Mouse (Mus musculus) G1E (cell line): ENCODE measurements around the gene Yars. TPM values are rescaled to one million over a fixed set of nuclear protein-coding genes. Genes with fewer than 3 reads are reported as not detected.

Experiments
- ATAC-seq: 2 replicates; pipeline ENCODE4 v1.8.0; 2016; ENCODE audit warnings: mild to moderate bottlenecking; ENCODE audit not compliant: insufficient number of reproducible peaks, poor library complexity, low FRiP score, severe bottlenecking; ENCODE audit errors: extremely low read depth
- DNase-seq: peaks from one replicate; pipeline ENCODE4 v3.0.0; 2012; ENCODE audit warnings: low spot score
- H3K27me3 ChIP-seq: 2 replicates; pipeline ENCODE4 v1.6.1; 2012; ENCODE audit warnings: mild to moderate bottlenecking, low read length, inconsistent platforms; ENCODE audit not compliant: insufficient read depth
- H3K36me3 ChIP-seq: replicated peaks from 2 replicates; pipeline ENCODE3; 2012; ENCODE audit warnings: mild to moderate bottlenecking, inconsistent platforms
- H3K4me1 ChIP-seq: 2 replicates; pipeline ENCODE4 v1.6.1; 2012; ENCODE audit warnings: low read depth, low read length, inconsistent platforms, mixed read lengths; ENCODE audit not compliant: insufficient read depth
- H3K4me3 ChIP-seq: 2 replicates; pipeline ENCODE4 v1.5.1; 2012; ENCODE audit warnings: low read depth, mild to moderate bottlenecking, inconsistent platforms, low read length, moderate library complexity, mixed read lengths
- H3K9me3 ChIP-seq: replicated peaks from 2 replicates; pipeline ENCODE4 v1.6.1; 2012; ENCODE audit warnings: inconsistent platforms
- CTCF ChIP-seq: IDR thresholded peaks from 2 replicates; pipeline ENCODE4 v1.5.1; 2012; ENCODE audit warnings: low read depth, low read length, inconsistent platforms, mixed read lengths
- GATA1 ChIP-seq: IDR thresholded peaks from 2 replicates; pipeline ENCODE4 v1.6.1; 2012; ENCODE audit warnings: borderline replicate concordance, low read length, inconsistent platforms, mixed read lengths
- GATA2 ChIP-seq: IDR thresholded peaks from 2 replicates; pipeline ENCODE4 v1.6.1; 2012; ENCODE audit warnings: low read depth, low read length, inconsistent platforms, borderline replicate concordance
- POLR2AphosphoS5 ChIP-seq: IDR thresholded peaks from 2 replicates; pipeline ENCODE4 v1.6.1; 2012; ENCODE audit warnings: low read depth, low read length, inconsistent platforms; ENCODE audit not compliant: insufficient replicate concordance
- TAL1 ChIP-seq: conservative IDR thresholded peaks from 2 replicates; pipeline ENCODE4 v1.6.1; 2012; ENCODE audit warnings: low read depth, low read length, inconsistent platforms, mixed read lengths
- polyA plus RNA-seq: library from polyadenylated mRNA; stranded (reverse); fragments of >175 nt; gene quantifications from 2 replicates; pipeline ENCODE4 v1.2.3, GENCODE M21; 2012
- total RNA-seq, 2 experiments: library from RNA; stranded (forward) in 1 of 2; stranded (reverse) in 1 of 2; fragments of 200-1000 nt in 1 of 2; fragments of >200 nt in 1 of 2; fragmentation: Nextera tagmentation in 1 of 2; gene quantifications; 2 replicates each; pipeline ENCODE4 v1.2.3; 2014 to 2017

Yars gene
- total and polyA plus RNA-seq, 3 experiments = 74.8 to 106 (median 79.1) TPM

- Histone ChIP-seq H3K9me3 (no peaks in the 10 kb centered on the region), H3K4me1 (peaks cover 93% of the 10 kb centered on the region), H3K36me3 (peaks cover 65% of the 10 kb centered on the region), H3K4me3 (peak overlapping the region; percentile 68; the same call in 1 of the 2 replicates), H3K27me3 (no peaks in the 10 kb centered on the region)
- no peak for ATAC-seq
- TF ChIP-seq GATA2 = no peak
- TF ChIP-seq POLR2AphosphoS5 = no peak
- no peak for TF ChIP-seq CTCF
- no peak for TF ChIP-seq TAL1
- no peak for TF ChIP-seq GATA1
- no peak for DNase-seq
These were observed 43.2 kb downstream of the Yars start for GRCm38 (mm10) chr4:129232561-129233360.

- no peaks in the 10 kb centered on the region for H3K9me3 ChIP-seq
- peaks cover 57% of the 10 kb centered on the region for H3K36me3 ChIP-seq
- peaks cover 91% of the 10 kb centered on the region for H3K4me1 ChIP-seq
- DNase-seq (no peak), ATAC-seq (peak; percentile 62)
- TF ChIP-seq TAL1 = peak; percentile 94
- TF ChIP-seq CTCF = no peak
- no peaks in the 10 kb centered on the region for H3K27me3 ChIP-seq
- peak overlapping the region; percentile 57; the same call in 1 of the 2 replicates for H3K4me3 ChIP-seq
These were observed 44.9 kb downstream of the Yars start for GRCm38 (mm10) chr4:129234488-129234887.

- DNase-seq (no peak), ATAC-seq (peak; percentile 26)
- no peaks in the 10 kb centered on the region for H3K9me3 ChIP-seq
- TF ChIP-seq TAL1 (peak; percentile 91), POLR2AphosphoS5 (no peak), GATA1 (no peak), CTCF (no peak), GATA2 (no peak)
- peaks cover 90% of the 10 kb centered on the region for H3K4me1 ChIP-seq
- no peaks in the 10 kb centered on the region for H3K27me3 ChIP-seq
- H3K36me3 ChIP-seq = peaks cover 56% of the 10 kb centered on the region
- peak overlapping the region; percentile 86; the same call in 1 of the 2 replicates for H3K4me3 ChIP-seq
These were observed 45.6 kb downstream of the Yars start for GRCm38 (mm10) chr4:129235147-129235546.

GRCm38 (mm10) chr4:129236236-129236813 is 46.8 kb downstream of the Yars start:
- no peak for DNase-seq
- H3K27me3 ChIP-seq = no peaks in the 10 kb centered on the region
- H3K36me3 ChIP-seq = peaks cover 56% of the 10 kb centered on the region
- ATAC-seq = no peak
- peak overlapping the region; percentile 86 for H3K4me3 ChIP-seq
- peaks cover 89% of the 10 kb centered on the region for H3K4me1 ChIP-seq
- no peak for TF ChIP-seq POLR2AphosphoS5
- no peak for TF ChIP-seq GATA2
- TF ChIP-seq CTCF = no peak
- TF ChIP-seq TAL1 = no peak
- no peak for TF ChIP-seq GATA1
- H3K9me3 ChIP-seq = no peaks in the 10 kb centered on the region

GRCm38 (mm10) chr4:129237843-129238441 is 48.4 kb downstream of the Yars start:
- H3K27me3 ChIP-seq = no peaks in the 10 kb centered on the region
- DNase-seq (no peak), ATAC-seq (no peak)
- H3K4me3 ChIP-seq = peak overlapping the region; percentile 86
- peaks cover 89% of the 10 kb centered on the region for H3K4me1 ChIP-seq
- H3K36me3 ChIP-seq = peaks cover 57% of the 10 kb centered on the region
- TF ChIP-seq TAL1 = no peak
- TF ChIP-seq GATA1 = no peak
- TF ChIP-seq POLR2AphosphoS5 = no peak
- no peak for TF ChIP-seq CTCF
- TF ChIP-seq GATA2 = no peak
- no peaks in the 10 kb centered on the region for H3K9me3 ChIP-seq

- Histone ChIP-seq H3K9me3 (no peaks in the 10 kb centered on the region), H3K36me3 (peaks cover 54% of the 10 kb centered on the region), H3K4me1 (peaks cover 87% of the 10 kb centered on the region), H3K27me3 (no peaks in the 10 kb centered on the region), H3K4me3 (peak overlapping the region; percentile 86)
- TF ChIP-seq CTCF = no peak
- TF ChIP-seq TAL1 = no peak
- no peak for TF ChIP-seq GATA2
- TF ChIP-seq POLR2AphosphoS5 = no peak
- TF ChIP-seq GATA1 = no peak
- DNase-seq (no peak), ATAC-seq (no peak)
These were observed 49.0 kb downstream of the Yars start for GRCm38 (mm10) chr4:129238579-129239016.
